Comparison of ENCODE assay signal across 8 mouse cellular contexts in genomic region chr17:49150971-49151422, GRCm38 (mm10).
A peak's percentile ranks its signal among the peaks of the same experiment; 100 is the strongest.
DNase-seq lines count a peak whose midpoint lies in the region; ATAC-seq lines count a peak whose summit lies in the region.
"Had no signal": no experiment of that assay in that cellular context is flagged by ENCODE, and none has a peak within 500 bp of the region (broad histone marks: within the 10 kb centered on the region; RNA-seq: fewer than 3 reads in every experiment).

No protein-coding gene starts in this region.

- no peaks in the 10 kb centered on the region for H3K27me3 ChIP-seq in lung, embryonic 16.5 days (ENCODE audit: control insufficient read depth, insufficient read depth, low read depth, low read length)
- no peaks in the 10 kb centered on the region for H3K27me3 ChIP-seq in kidney, embryonic 16.5 days (ENCODE audit: insufficient read depth, low read length)
- H3K27me3 ChIP-seq in midbrain, embryonic 10.5 days (ENCODE audit: low read depth, poor library complexity, severe bottlenecking), result no peaks in the 10 kb centered on the region
- H3K27me3 ChIP-seq: liver, embryonic 15.5 days had no signal

- H3K4me2 ChIP-seq in lung, embryonic 16.5 days (ENCODE audit: low read depth, low read length), result no peak overlapping the region
- H3K4me2 ChIP-seq in kidney, embryonic 16.5 days (replicated peaks; ENCODE audit: low read depth, low read length), result no peak overlapping the region
- H3K4me2 ChIP-seq: liver, embryonic 15.5 days had no signal

- H3K4me3 ChIP-seq in lung, embryonic 16.5 days (ENCODE audit: low read length), result no peak overlapping the region
- H3K4me3 ChIP-seq in kidney, embryonic 16.5 days (ENCODE audit: low read length), result no peak overlapping the region
- no peak overlapping the region for H3K4me3 ChIP-seq in midbrain, embryonic 10.5 days
- H3K4me3 ChIP-seq: liver, embryonic 15.5 days had no signal

- H3K9me3 ChIP-seq in lung, embryonic 16.5 days (ENCODE audit: control insufficient read depth, low read length), result no peaks in the 10 kb centered on the region
- H3K9me3 ChIP-seq in kidney, embryonic 16.5 days (ENCODE audit: low read length), result no peaks in the 10 kb centered on the region
- no peaks in the 10 kb centered on the region for H3K9me3 ChIP-seq in midbrain, embryonic 10.5 days (replicated peaks)
- H3K9me3 ChIP-seq: liver, embryonic 15.5 days had no signal

- DNase-seq in lung, postnatal 36 days, result no peak
- peak; percentile 58 to 71 for DNase-seq in frontal cortex, postnatal 36 days (ENCODE audit: low spot score in 2 of 2)
- peak; percentile 53 for DNase-seq in skeletal muscle tissue, adult 2 months (ENCODE audit: low read depth, low spot score)
- no peak for DNase-seq in lung, postnatal 4 days
- no peak for DNase-seq in midbrain, embryonic 10.5 days (ENCODE audit: low spot score)

- no peaks in the 10 kb centered on the region for H3K4me1 ChIP-seq in lung, embryonic 16.5 days (replicated peaks; ENCODE audit: control insufficient read depth, insufficient read depth, low read length)
- no peaks in the 10 kb centered on the region for H3K4me1 ChIP-seq in kidney, embryonic 16.5 days (ENCODE audit: insufficient read depth, low read length)
- H3K4me1 ChIP-seq in midbrain, embryonic 10.5 days, result no peaks in the 10 kb centered on the region
- H3K4me1 ChIP-seq: liver, embryonic 15.5 days had no signal

- H3K27ac ChIP-seq in lung, embryonic 16.5 days (ENCODE audit: low read length), result no peak overlapping the region
- H3K27ac ChIP-seq in kidney, embryonic 16.5 days (ENCODE audit: low read length), result no peak overlapping the region
- H3K27ac ChIP-seq in midbrain, embryonic 10.5 days (replicated peaks), result no peak overlapping the region
- H3K27ac ChIP-seq: liver, embryonic 15.5 days had no signal

- H3K9ac ChIP-seq in lung, embryonic 16.5 days (ENCODE audit: low read length), result no peak overlapping the region
- H3K9ac ChIP-seq in kidney, embryonic 16.5 days (replicated peaks; ENCODE audit: low read length), result no peak overlapping the region
- H3K9ac ChIP-seq: liver, embryonic 15.5 days had no signal

- WGBS in lung, embryonic 16.5 days, result 30% methylated on average over 3 of the region's 3 CpGs
- WGBS in kidney, embryonic 16.5 days, result 44% methylated on average over 3 of the region's 3 CpGs
- 77% methylated on average over 3 of the region's 3 CpGs for WGBS in midbrain, embryonic 10.5 days

- no peaks in the 10 kb centered on the region for H3K36me3 ChIP-seq in lung, embryonic 16.5 days (ENCODE audit: control insufficient read depth, insufficient read depth, low read length)
- no peaks in the 10 kb centered on the region for H3K36me3 ChIP-seq in kidney, embryonic 16.5 days (ENCODE audit: insufficient read depth, low read length)
- no peaks in the 10 kb centered on the region for H3K36me3 ChIP-seq in midbrain, embryonic 10.5 days
- H3K36me3 ChIP-seq: liver, embryonic 15.5 days had no signal

- peak; percentile 26; the same call in 1 of the 2 replicates for ATAC-seq in lung, embryonic 16.5 days (ENCODE audit: low read depth)
- peak; percentile 42; the same call in 1 of the 2 replicates for ATAC-seq in kidney, embryonic 16.5 days (ENCODE audit: low FRiP score, low TSS enrichment)

Comparison
In these comparisons a context has a peak if more than half of its experiments do, and no peak if none do; other contexts are left out.
1. DNase-seq: peak in frontal cortex, postnatal 36 days (2 of 2) and skeletal muscle tissue, adult 2 months (single experiment); none in lung, postnatal 36 days (single experiment), lung, postnatal 4 days (0 of 2) and midbrain, embryonic 10.5 days (single experiment).